Mouse (Mus musculus) ES-Bruce4 (cell line): ENCODE measurements around the gene Lpcat4.
A peak's percentile ranks its signal among the peaks of the same experiment; 100 is the strongest.

Source experiments
- CTCF ChIP-seq: IDR thresholded peaks from one replicate; pipeline ENCODE4 v1.8.1; 2011; ENCODE audit warnings: low read depth, low read length
- EP300 ChIP-seq: IDR thresholded peaks from 2 replicates; pipeline ENCODE4 v1.6.1; 2011; ENCODE audit warnings: low read depth, low read length; ENCODE audit not compliant: insufficient read depth

DNA sequence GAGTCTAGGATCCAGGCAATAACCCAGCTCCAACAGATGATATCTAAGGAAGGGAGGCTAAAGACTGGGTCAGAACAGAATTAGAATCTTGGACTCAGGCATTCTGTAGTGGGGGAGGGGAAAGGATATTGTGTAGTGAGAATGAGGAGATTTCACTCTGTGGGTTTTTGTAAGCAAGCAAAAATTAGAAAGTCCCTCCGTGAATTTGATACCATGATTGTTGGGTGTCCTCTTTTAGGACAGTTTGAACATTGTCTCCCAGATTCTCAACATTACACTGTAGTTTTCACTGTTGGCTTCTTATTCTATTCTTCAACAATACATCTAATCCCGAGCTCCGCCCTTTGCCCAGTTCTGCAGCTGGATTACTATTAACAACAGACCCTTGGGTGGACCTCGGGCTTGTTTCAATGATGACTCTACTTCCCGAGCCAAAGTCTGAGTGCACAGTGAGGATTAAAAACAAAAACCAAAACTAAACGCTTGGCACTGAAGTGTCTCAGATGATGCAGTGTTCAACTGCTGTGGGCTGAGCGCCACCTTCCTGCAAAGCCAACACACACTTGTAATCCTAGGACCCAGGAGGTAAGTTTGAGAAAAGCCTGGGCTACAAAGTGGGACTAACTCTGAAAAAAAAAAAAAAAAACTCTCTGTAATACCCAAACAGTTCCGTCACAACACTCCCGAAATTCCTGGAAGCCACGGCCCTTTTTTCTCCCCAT is 20.1 kb downstream of the Lpcat4 start, which contains the start of gene Nutm1:
- peak; percentile 44 for TF ChIP-seq CTCF
- TF ChIP-seq EP300: no peak
